Mouse (Mus musculus): ENCODE measurements around the gene Fam19a5. TPM values are rescaled to one million over a fixed set of nuclear protein-coding genes. Genes with fewer than 3 reads are reported as not detected.

Gene Fam19a5
- polyA plus RNA-seq, 1 experiment: 1.8 TPM

- TF ChIP-seq CTCF (IDR thresholded peaks at IDR 0.05; ENCODE audit: extremely low read depth, insufficient read length, insufficient replicate concordance, low read depth, low read length): no peak
- TF ChIP-seq POLR2A (IDR thresholded peaks at IDR 0.05; ENCODE audit: low read depth, low read length): no peak
- 88% methylated on average over 4 of the region's 4 CpGs for WGBS
- Histone ChIP-seq H3K36me3 (ENCODE audit: control insufficient read depth, insufficient read depth, low read length) (no peaks in the 10 kb centered on the region), H3K27ac (ENCODE audit: insufficient read depth, low read depth, low read length) (no peak overlapping the region), H3K27me3 (ENCODE audit: control insufficient read depth, insufficient read depth, low read length) (no peaks in the 10 kb centered on the region), H3K4me1 (ENCODE audit: control insufficient read depth, insufficient read depth, insufficient read length, low read length) (no peaks in the 10 kb centered on the region), H3K4me3 (ENCODE audit: low read depth, low read length) (no peak overlapping the region)
These were observed 192.2 kb downstream of the Fam19a5 start for GRCm38 (mm10) chr15:87736345-87736744.

GRCm38 (mm10) chr15:87755482-87755881, 211.4 kb downstream of the Fam19a5 start:
- TF ChIP-seq CTCF (IDR thresholded peaks at IDR 0.05; ENCODE audit: extremely low read depth, insufficient read length, insufficient replicate concordance, low read depth, low read length) (no peak), POLR2A (IDR thresholded peaks at IDR 0.05; ENCODE audit: low read depth, low read length) (no peak)
- WGBS: 70% methylated on average over 3 of the region's 3 CpGs
- no peaks in the 10 kb centered on the region for H3K36me3 ChIP-seq (ENCODE audit: control insufficient read depth, insufficient read depth, low read length)
- H3K27ac ChIP-seq (ENCODE audit: insufficient read depth, low read depth, low read length): no peak overlapping the region
- no peaks in the 10 kb centered on the region; the same call in 1 of the 2 replicates for H3K27me3 ChIP-seq (ENCODE audit: control insufficient read depth, insufficient read depth, low read length)
- no peaks in the 10 kb centered on the region for H3K4me1 ChIP-seq (ENCODE audit: control insufficient read depth, insufficient read depth, insufficient read length, low read length)
- H3K4me3 ChIP-seq (ENCODE audit: low read depth, low read length): no peak overlapping the region

GRCm38 (mm10) chr15:87765876-87766275, 221.8 kb downstream of the Fam19a5 start:
- TF ChIP-seq POLR2A (IDR thresholded peaks at IDR 0.05; ENCODE audit: low read depth, low read length) (no peak), CTCF (IDR thresholded peaks at IDR 0.05; ENCODE audit: extremely low read depth, insufficient read length, insufficient replicate concordance, low read depth, low read length) (no peak)
- Histone ChIP-seq H3K4me3 (ENCODE audit: low read depth, low read length) (no peak overlapping the region), H3K4me1 (ENCODE audit: control insufficient read depth, insufficient read depth, insufficient read length, low read length) (no peaks in the 10 kb centered on the region), H3K27me3 (ENCODE audit: control insufficient read depth, insufficient read depth, low read length) (no peaks in the 10 kb centered on the region), H3K27ac (ENCODE audit: insufficient read depth, low read depth, low read length) (no peak overlapping the region), H3K36me3 (ENCODE audit: control insufficient read depth, insufficient read depth, low read length) (no peaks in the 10 kb centered on the region)
- 77% methylated on average over 3 of the region's 3 CpGs for WGBS

- Histone ChIP-seq H3K4me1 (ENCODE audit: control insufficient read depth, insufficient read depth, insufficient read length, low read length) (no peaks in the 10 kb centered on the region), H3K27me3 (ENCODE audit: control insufficient read depth, insufficient read depth, low read length) (no peaks in the 10 kb centered on the region), H3K27ac (ENCODE audit: insufficient read depth, low read depth, low read length) (no peak overlapping the region), H3K4me3 (ENCODE audit: low read depth, low read length) (no peak overlapping the region), H3K36me3 (ENCODE audit: control insufficient read depth, insufficient read depth, low read length) (no peaks in the 10 kb centered on the region)
- TF ChIP-seq POLR2A (IDR thresholded peaks at IDR 0.05; ENCODE audit: low read depth, low read length): no peak
- TF ChIP-seq CTCF (IDR thresholded peaks at IDR 0.05; ENCODE audit: extremely low read depth, insufficient read length, insufficient replicate concordance, low read depth, low read length): no peak
- 60% methylated on average over 4 of the region's 4 CpGs for WGBS
These were observed 229.9 kb downstream of the Fam19a5 start for GRCm38 (mm10) chr15:87773955-87774354.

- Histone ChIP-seq H3K36me3 (ENCODE audit: control insufficient read depth, insufficient read depth, low read length) (no peaks in the 10 kb centered on the region), H3K27me3 (ENCODE audit: control insufficient read depth, insufficient read depth, low read length) (no peaks in the 10 kb centered on the region), H3K4me1 (ENCODE audit: control insufficient read depth, insufficient read depth, insufficient read length, low read length) (no peaks in the 10 kb centered on the region), H3K27ac (ENCODE audit: insufficient read depth, low read depth, low read length) (no peak overlapping the region), H3K4me3 (ENCODE audit: low read depth, low read length) (no peak overlapping the region)
- TF ChIP-seq CTCF (IDR thresholded peaks at IDR 0.05; ENCODE audit: extremely low read depth, insufficient read length, insufficient replicate concordance, low read depth, low read length): no peak
- no peak for TF ChIP-seq POLR2A (IDR thresholded peaks at IDR 0.05; ENCODE audit: low read depth, low read length)
- 87% methylated on average over 2 of the region's 2 CpGs for WGBS
These were observed 239.2 kb downstream of the Fam19a5 start for GRCm38 (mm10) chr15:87783331-87783730.

- TF ChIP-seq CTCF (IDR thresholded peaks at IDR 0.05; ENCODE audit: extremely low read depth, insufficient read length, insufficient replicate concordance, low read depth, low read length): no peak
- Histone ChIP-seq H3K4me1 (ENCODE audit: control insufficient read depth, insufficient read depth, insufficient read length, low read length) (no peaks in the 10 kb centered on the region), H3K4me3 (ENCODE audit: low read depth, low read length) (no peak overlapping the region), H3K36me3 (ENCODE audit: control insufficient read depth, insufficient read depth, low read length) (no peaks in the 10 kb centered on the region), H3K27me3 (ENCODE audit: control insufficient read depth, insufficient read depth, low read length) (no peaks in the 10 kb centered on the region), H3K27ac (ENCODE audit: insufficient read depth, low read depth, low read length) (no peak overlapping the region)
- 62% methylated on average over 4 of the region's 4 CpGs for WGBS
These were observed 245.6 kb downstream of the Fam19a5 start for GRCm38 (mm10) chr15:87789671-87790070.

GRCm38 (mm10) chr15:87793661-87794060, 249.6 kb downstream of the Fam19a5 start:
- 82% methylated on average over 3 of the region's 3 CpGs for WGBS
- H3K4me3 ChIP-seq (ENCODE audit: low read depth, low read length): no peak overlapping the region
- H3K27ac ChIP-seq (ENCODE audit: insufficient read depth, low read depth, low read length): no peak overlapping the region
- H3K27me3 ChIP-seq (ENCODE audit: control insufficient read depth, insufficient read depth, low read length): no peaks in the 10 kb centered on the region
- H3K4me1 ChIP-seq (ENCODE audit: control insufficient read depth, insufficient read depth, insufficient read length, low read length): no peaks in the 10 kb centered on the region
- TF ChIP-seq POLR2A (IDR thresholded peaks at IDR 0.05; ENCODE audit: low read depth, low read length): no peak
- no peak for TF ChIP-seq CTCF (IDR thresholded peaks at IDR 0.05; ENCODE audit: extremely low read depth, insufficient read length, insufficient replicate concordance, low read depth, low read length)
- no peaks in the 10 kb centered on the region for H3K36me3 ChIP-seq (ENCODE audit: control insufficient read depth, insufficient read depth, low read length)

- Histone ChIP-seq H3K36me3 (ENCODE audit: control insufficient read depth, insufficient read depth, low read length) (no peaks in the 10 kb centered on the region), H3K27ac (ENCODE audit: insufficient read depth, low read depth, low read length) (no peak overlapping the region), H3K27me3 (ENCODE audit: control insufficient read depth, insufficient read depth, low read length) (no peaks in the 10 kb centered on the region), H3K4me3 (ENCODE audit: low read depth, low read length) (no peak overlapping the region), H3K4me1 (ENCODE audit: control insufficient read depth, insufficient read depth, insufficient read length, low read length) (no peaks in the 10 kb centered on the region)
- TF ChIP-seq POLR2A (IDR thresholded peaks at IDR 0.05; ENCODE audit: low read depth, low read length) (no peak), CTCF (IDR thresholded peaks at IDR 0.05; ENCODE audit: extremely low read depth, insufficient read length, insufficient replicate concordance, low read depth, low read length) (no peak)
- 63% methylated on average over 3 of the region's 3 CpGs for WGBS
These were observed 252.5 kb downstream of the Fam19a5 start for GRCm38 (mm10) chr15:87796571-87796970.
